Mouse (Mus musculus) megakaryocyte, embryonic 14.5 days (primary cell): ENCODE results near the gene Mocs1.

ENCODE experiments used
- FLI1 ChIP-seq: IDR thresholded peaks from 2 replicates; pipeline ENCODE4 v1.6.1; 2012; ENCODE audit warnings: low read length, inconsistent platforms, mixed read lengths
- GATA1 ChIP-seq: IDR thresholded peaks from 3 replicates; pipeline ENCODE4 v1.6.1; 2012; ENCODE audit warnings: mixed read lengths, low read length, inconsistent platforms, borderline replicate concordance

DNA sequence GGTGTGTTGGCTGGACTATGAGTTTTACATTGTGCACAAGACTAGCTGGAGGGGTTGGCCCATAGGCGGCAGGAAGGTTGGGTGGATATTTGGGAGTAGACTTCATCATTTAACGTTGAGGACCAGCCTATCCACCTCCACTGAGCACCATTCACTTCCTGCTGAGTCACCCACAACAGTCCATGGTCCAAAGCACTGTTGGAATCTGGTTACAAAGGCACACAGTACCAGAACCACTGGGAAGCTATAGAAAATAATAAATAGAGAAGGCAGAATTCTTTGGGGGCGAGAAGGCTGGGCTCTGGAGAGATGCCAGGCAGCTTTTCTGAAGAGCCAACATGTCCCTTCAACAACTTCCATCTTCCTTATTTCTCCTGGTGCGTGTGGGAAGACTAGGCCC is 28.2 kb downstream of the Mocs1 start:
- TF ChIP-seq GATA1 = no peak
- TF ChIP-seq FLI1 = no peak
